Mouse (Mus musculus): ENCODE data around the gene 4930518I15Rik. TPM values are rescaled to one million over a fixed set of nuclear protein-coding genes. Genes with fewer than 3 reads are reported as not detected.
A peak's percentile ranks its signal among the peaks of the same experiment; 100 is the strongest.

4930518I15Rik gene
- total and polyA plus RNA-seq, 3 experiments, result 0.23 to 0.60 TPM; not detected in 1

GRCm38 (mm10) chr2:156862772-156863486 is 5.2 kb upstream of the 4930518I15Rik start, which contains the start of gene Rab5if:
Gene Rab5if (plus strand): TSS chr2:156863128.
- Histone ChIP-seq H3K27me3 (ENCODE audit: control insufficient read depth in 1 of 2, insufficient read depth in 2 of 2, low read length in 2 of 2) (no peaks in the 10 kb centered on the region), H3K27ac (ENCODE audit: control insufficient read depth, low read depth, low read length) (peak within 1 kb of the TSS; percentile 80), H3K9me3 (replicated peaks; ENCODE audit: insufficient read depth, low read length) (no peaks in the 10 kb centered on the region), H3K36me3 (ENCODE audit: control insufficient read depth in 1 of 2, insufficient read depth in 2 of 2, low read length in 2 of 2) (peaks cover 12 to 14% of the 10 kb centered on the region in 2 experiments), H3K79me2 (ENCODE audit: control insufficient read depth, insufficient read depth, low read length, poor library complexity) (peaks cover 43% of the 10 kb centered on the region), H3K4me1 (ENCODE audit: control insufficient read depth in 1 of 2, insufficient read depth in 2 of 2, low read length in 2 of 2) (peaks cover 4 to 11% of the 10 kb centered on the region in 2 experiments; a peak in 2 of 4 replicates), H3K9ac (ENCODE audit: control insufficient read depth, low read depth, low read length, poor library complexity, severe bottlenecking) (peak within 1 kb of the TSS; percentile 94), H3K4me3 (ENCODE audit: control insufficient read depth in 1 of 2, insufficient read depth in 1 of 2, low read depth in 2 of 2, low read length in 2 of 2) (peak within 1 kb of the TSS; percentile 97 to 100)
- peak; percentile 98 for DNase-seq (ENCODE audit: low read depth, low spot score)
- TF ChIP-seq ETS1 (IDR thresholded peaks at IDR 0.05; ENCODE audit: low read depth, low read length) (peak; percentile 52; the same call in 1 of the 2 replicates), MEF2A (IDR thresholded peaks at IDR 0.05; ENCODE audit: extremely low read depth, insufficient replicate concordance, low read depth, low read length, poor library complexity, severe bottlenecking) (no peak), UBTF (IDR thresholded peaks at IDR 0.05; ENCODE audit: borderline replicate concordance, insufficient read depth, low read depth, low read length) (no peak), TAL1 (IDR thresholded peaks at IDR 0.05; ENCODE audit: low read length) (no peak), HCFC1 (IDR thresholded peaks at IDR 0.05; ENCODE audit: low read depth, low read length) (peak; percentile 89), MYC (IDR thresholded peaks at IDR 0.05; ENCODE audit: low read depth, low read length) (no peak), CHD2 (IDR thresholded peaks at IDR 0.05; ENCODE audit: low read length) (no peak), CHD1 (IDR thresholded peaks at IDR 0.05; ENCODE audit: low read depth, low read length) (no peak), GABPA (IDR thresholded peaks at IDR 0.05; ENCODE audit: low read depth, low read length) (no peak), POLR2A (IDR thresholded peaks at IDR 0.05; ENCODE audit: control insufficient read depth in 1 of 2, insufficient read depth in 1 of 2, low read depth in 1 of 2, low read length in 2 of 2, poor library complexity in 1 of 2) (peak; percentile 60 to 76; a peak in 3 of 4 replicates), RCOR1 (IDR thresholded peaks at IDR 0.05; ENCODE audit: low read depth, low read length) (no peak), CTCF (IDR thresholded peaks at IDR 0.05 in 2 of 3, conservative IDR thresholded peaks at IDR 0.05 in 1 of 3; ENCODE audit: control insufficient read depth in 1 of 3, insufficient read depth in 1 of 3, low read depth in 2 of 3, low read length in 3 of 3, poor library complexity in 1 of 3, severe bottlenecking in 1 of 3) (peak in 2 of 3 experiments; percentile 65 to 72; a peak in 5 of 6 replicates), BHLHE40 (IDR thresholded peaks at IDR 0.05; ENCODE audit: borderline replicate concordance, low read depth, low read length) (no peak), JUND (IDR thresholded peaks at IDR 0.05; ENCODE audit: low read depth, low read length) (no peak), TCF12 (IDR thresholded peaks at IDR 0.05; ENCODE audit: low read depth, low read length) (peak; percentile 52), NELFE (IDR thresholded peaks at IDR 0.05; ENCODE audit: low read depth, low read length) (peak; percentile 76), MAZ (IDR thresholded peaks at IDR 0.05; ENCODE audit: low read depth, low read length) (peak; percentile 62; the same call in 1 of the 2 replicates), ZNF384 (IDR thresholded peaks at IDR 0.05; ENCODE audit: low read depth, low read length) (no peak), E2F4 (IDR thresholded peaks at IDR 0.05; ENCODE audit: borderline replicate concordance, low read depth, low read length) (no peak), MAFK (IDR thresholded peaks at IDR 0.05; ENCODE audit: borderline replicate concordance, low read depth, low read length) (no peak), TBP (IDR thresholded peaks at IDR 0.05; ENCODE audit: low read depth, low read length) (no peak), EP300 (IDR thresholded peaks at IDR 0.05; ENCODE audit: low read depth in 1 of 2, low read length in 2 of 2) (peak in 1 of 2 experiments; percentile 4; a peak in 1 of 4 replicates), MYB (IDR thresholded peaks at IDR 0.05; ENCODE audit: low read depth, low read length) (no peak), ZC3H11A (IDR thresholded peaks at IDR 0.05; ENCODE audit: low read depth, low read length) (no peak), RAD21 (IDR thresholded peaks at IDR 0.05; ENCODE audit: low read depth, low read length) (peak; percentile 19), ELF1 (IDR thresholded peaks at IDR 0.05; ENCODE audit: low read depth, low read length) (peak; percentile 82), MXI1 (IDR thresholded peaks at IDR 0.05; ENCODE audit: low read depth, low read length) (peak; percentile 54; the same call in 1 of the 2 replicates), GATA1 (IDR thresholded peaks at IDR 0.05; ENCODE audit: low read depth, low read length) (no peak), ZKSCAN1 (IDR thresholded peaks at IDR 0.05; ENCODE audit: low read depth, low read length) (no peak), USF2 (IDR thresholded peaks at IDR 0.05; ENCODE audit: borderline replicate concordance in 1 of 2, insufficient read depth in 1 of 2, low read depth in 1 of 2, low read length in 2 of 2) (no peak), KAT2A (conservative IDR thresholded peaks at IDR 0.05; ENCODE audit: low read depth, low read length) (no peak; the same call in 1 of the 2 replicates), NRF1 (IDR thresholded peaks at IDR 0.05; ENCODE audit: insufficient read depth, low read depth, low read length, poor library complexity, severe bottlenecking) (peak; percentile 76), SIN3A (IDR thresholded peaks at IDR 0.05; ENCODE audit: low read length) (peak; percentile 79), MAX (IDR thresholded peaks at IDR 0.05; ENCODE audit: low read length) (peak; percentile 68), USF1 (IDR thresholded peaks at IDR 0.05; ENCODE audit: low read depth, low read length) (0 out of 2 replicates have a peak, but pooled peaks have one; percentile 37), POLR2AphosphoS2 (IDR thresholded peaks at IDR 0.05; ENCODE audit: low read length) (peak; percentile 52; the same call in 1 of the 2 replicates)

All from MEL (cell line).